In the genomic region with DNA sequence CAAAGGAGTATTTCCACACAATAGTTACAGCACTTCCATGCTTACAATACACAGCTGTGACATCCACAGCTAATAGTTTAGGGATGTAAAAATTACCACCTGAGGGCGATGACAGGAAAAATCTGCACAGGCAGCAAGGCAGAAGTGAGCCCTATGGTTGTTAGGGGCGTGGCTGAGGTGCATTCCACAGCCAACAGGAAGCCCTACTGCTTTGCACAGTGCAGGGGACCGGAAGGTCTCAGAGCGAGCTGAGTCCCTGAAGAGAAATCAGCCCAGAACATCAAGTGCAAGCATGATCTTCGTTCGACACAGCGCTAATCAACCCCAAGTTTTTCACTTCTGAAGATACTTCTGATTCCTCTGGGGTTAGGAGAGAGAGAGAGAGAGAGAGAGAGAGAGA, we compare ENCODE assay signal across 8 mouse cellular contexts. TPM values are rescaled to one million over a fixed set of nuclear protein-coding genes. Genes with fewer than 3 reads are reported as not detected.
DNase-seq lines count a peak whose midpoint lies in the region; ATAC-seq lines count a peak whose summit lies in the region.

No protein-coding gene starts in this region.

- intact Hi-C loops in heart, postnatal 10 days (cut with DNase I) = no loop called here

- DNase-seq in retina, embryonic 14.5 days (ENCODE audit: low spot score) = peak; percentile 7
- no peak for DNase-seq in retina, postnatal 1 day
- DNase-seq in heart, postnatal 10 days = peak; percentile 36 to 38
- DNase-seq in yolk sac, embryonic 10.5 days (ENCODE audit: low spot score) = peak; percentile 12
- no peak for DNase-seq in layer of hippocampus, adult 11-12 months (ENCODE audit: low spot score)
- DNase-seq in ovary, postnatal 10 days (ENCODE audit: low spot score) = no peak
- DNase-seq in gastrocnemius, adult 8-10 months (ENCODE audit: low spot score in 2 of 2) = no peak

- peak; percentile 97 for ATAC-seq in megakaryocyte progenitor cell, adult 5-6 weeks (replicated peaks; ENCODE audit: poor library complexity)

RNA-seq across cellular contexts. Expression of a gene that starts 34.4 kb away (rescaled TPM):
- 10 to 100 TPM; 25.7 to 28.7 TPM for total RNA-seq in heart, postnatal 10 days (2021)
- 33.7 and 39.8 TPM in 2 replicates for total RNA-seq in megakaryocyte progenitor cell, adult 5-6 weeks (2015)
- 23.9 and 31.8 TPM in 2 replicates for total RNA-seq in megakaryocyte progenitor cell, adult 5-6 weeks (2017)
- total RNA-seq in gastrocnemius, adult 8-10 months (2022) = 10 to 100 TPM; 18.9 to 23.8 (median 20.7) TPM

Comparison
In these comparisons a context has a peak if more than half of its experiments do, and no peak if none do; other contexts are left out.
1. DNase-seq: peak in retina, embryonic 14.5 days (single experiment), heart, postnatal 10 days (2 of 2) and yolk sac, embryonic 10.5 days (single experiment); none in retina, postnatal 1 day (single experiment), layer of hippocampus, adult 11-12 months (single experiment), ovary, postnatal 10 days (single experiment) and gastrocnemius, adult 8-10 months (0 of 2).